Mouse (Mus musculus): ENCODE results near the gene Olfr569. TPM values are rescaled to one million over a fixed set of nuclear protein-coding genes. Genes with fewer than 3 reads are reported as not detected.

Gene Olfr569
- not detected for polyA plus RNA-seq (2014; fragmentation: Illumina TruSeq; extraction: RNeasy Lipid Tissue Mini Kit (QIAGEN cat#74804); ENCODE audit: low read depth, low replicate concordance)

GRCm38 (mm10) chr7:102890782-102891181 is at the start of gene Olfr569:
Gene Olfr569, minus strand, starts transcription at chr7:102890882.

DNA sequence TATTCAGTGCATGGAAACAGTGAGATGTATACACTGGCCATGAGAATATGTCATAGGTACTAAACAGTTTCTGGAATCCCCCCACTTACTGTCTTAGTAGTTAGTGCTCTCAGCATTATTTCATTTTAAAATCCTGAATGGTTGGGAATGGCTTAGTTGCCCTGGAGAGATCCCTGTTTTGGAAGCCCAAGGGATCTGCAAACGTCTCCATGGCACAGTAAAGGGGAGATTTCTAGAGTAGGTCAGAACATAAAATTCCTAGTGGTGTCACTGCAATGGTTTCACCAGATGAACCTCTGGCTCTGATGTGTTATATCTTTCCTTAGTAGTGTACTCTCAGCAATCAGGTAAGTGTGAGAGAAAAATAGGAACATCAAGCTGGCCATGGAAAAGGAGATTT is 33.4 kb upstream of the Olfr569 start, which contains the start of gene Olfr572:
TSS of gene Olfr572 (plus strand) at position 301 of the 400 bp plus-strand sequence.

GRCm38 (mm10) chr7:102917032-102917875 is 26.6 kb upstream of the Olfr569 start, which contains the start of gene Olfr571:
Gene Olfr571, minus strand, starts transcription at chr7:102917536.

DNA sequence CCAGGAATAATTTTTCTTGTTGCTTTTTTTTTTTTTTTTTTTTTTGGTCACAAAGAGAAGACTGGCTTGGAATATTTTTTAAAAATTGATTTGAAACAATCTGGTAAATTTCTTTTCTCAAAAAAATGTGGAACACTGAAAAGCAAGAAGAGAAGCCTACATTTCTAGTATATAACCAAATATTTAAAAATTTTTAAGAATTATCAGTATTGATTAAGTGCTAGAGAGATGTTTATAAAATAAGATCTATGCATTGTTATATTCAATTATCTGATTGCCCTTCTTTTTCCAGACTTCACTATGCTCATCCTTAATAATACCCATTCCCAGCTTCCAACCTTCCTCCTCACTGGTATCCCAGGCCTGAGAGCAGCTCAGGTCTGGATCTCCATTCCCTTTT is 13.9 kb downstream of the Olfr569 start, which contains the start of gene Olfr568:
TSS of gene Olfr568 (plus strand) at position 301 of the 400 bp plus-strand sequence.

GRCm38 (mm10) chr7:102858665-102859064 is 32.0 kb downstream of the Olfr569 start, which contains the start of gene Olfr566:
Gene Olfr566, minus strand, starts transcription at chr7:102858765.

Other genes with a start within 250 kb of the Olfr569 start
- not detected for gene Olfr555, start 232.1 kb downstream of the Olfr569 start, polyA plus RNA-seq (2014; fragmentation: Illumina TruSeq; extraction: RNeasy Lipid Tissue Mini Kit (QIAGEN cat#74804); ENCODE audit: low read depth, low replicate concordance)
- not detected for gene Olfr556, start 226.0 kb downstream of the Olfr569 start, polyA plus RNA-seq (2014; fragmentation: Illumina TruSeq; extraction: RNeasy Lipid Tissue Mini Kit (QIAGEN cat#74804); ENCODE audit: low read depth, low replicate concordance)
- gene Trim68, start 203.6 kb downstream of the Olfr569 start, polyA plus RNA-seq (2014; fragmentation: Illumina TruSeq; extraction: RNeasy Lipid Tissue Mini Kit (QIAGEN cat#74804); ENCODE audit: low read depth, low replicate concordance), result 5.0 TPM
- gene Olfr557, start 195.0 kb downstream of the Olfr569 start, polyA plus RNA-seq (2014; fragmentation: Illumina TruSeq; extraction: RNeasy Lipid Tissue Mini Kit (QIAGEN cat#74804); ENCODE audit: low read depth, low replicate concordance), result not detected
- gene Olfr558, start 188.7 kb downstream of the Olfr569 start, polyA plus RNA-seq (2014; fragmentation: Illumina TruSeq; extraction: RNeasy Lipid Tissue Mini Kit (QIAGEN cat#74804); ENCODE audit: low read depth, low replicate concordance), result 5.7 TPM
- not detected for gene Olfr33, start 171.8 kb downstream of the Olfr569 start, polyA plus RNA-seq (2014; fragmentation: Illumina TruSeq; extraction: RNeasy Lipid Tissue Mini Kit (QIAGEN cat#74804); ENCODE audit: low read depth, low replicate concordance)
- not detected for gene Olfr559, start 163.4 kb downstream of the Olfr569 start, polyA plus RNA-seq (2014; fragmentation: Illumina TruSeq; extraction: RNeasy Lipid Tissue Mini Kit (QIAGEN cat#74804); ENCODE audit: low read depth, low replicate concordance)
- not detected for gene Olfr560, start 131.5 kb downstream of the Olfr569 start, polyA plus RNA-seq (2014; fragmentation: Illumina TruSeq; extraction: RNeasy Lipid Tissue Mini Kit (QIAGEN cat#74804); ENCODE audit: low read depth, low replicate concordance)
- 0.97 TPM for gene Olfr78, start 131.4 kb downstream of the Olfr569 start, polyA plus RNA-seq (2014; fragmentation: Illumina TruSeq; extraction: RNeasy Lipid Tissue Mini Kit (QIAGEN cat#74804); ENCODE audit: low read depth, low replicate concordance)
- gene Olfr561, start 119.7 kb downstream of the Olfr569 start, polyA plus RNA-seq (2014; fragmentation: Illumina TruSeq; extraction: RNeasy Lipid Tissue Mini Kit (QIAGEN cat#74804); ENCODE audit: low read depth, low replicate concordance), result not detected
- gene Olfr564, start 87.4 kb downstream of the Olfr569 start, polyA plus RNA-seq (2014; fragmentation: Illumina TruSeq; extraction: RNeasy Lipid Tissue Mini Kit (QIAGEN cat#74804); ENCODE audit: low read depth, low replicate concordance), result not detected
- gene Olfr566, start 32.1 kb downstream of the Olfr569 start, polyA plus RNA-seq (2014; fragmentation: Illumina TruSeq; extraction: RNeasy Lipid Tissue Mini Kit (QIAGEN cat#74804); ENCODE audit: low read depth, low replicate concordance), result not detected
- gene Olfr568, start 13.8 kb downstream of the Olfr569 start, polyA plus RNA-seq (2014; fragmentation: Illumina TruSeq; extraction: RNeasy Lipid Tissue Mini Kit (QIAGEN cat#74804); ENCODE audit: low read depth, low replicate concordance), result not detected
- gene Olfr570, start 3.7 kb upstream of the Olfr569 start, polyA plus RNA-seq (2014; fragmentation: Illumina TruSeq; extraction: RNeasy Lipid Tissue Mini Kit (QIAGEN cat#74804); ENCODE audit: low read depth, low replicate concordance), result not detected
- not detected for gene Olfr571, start 26.7 kb upstream of the Olfr569 start, polyA plus RNA-seq (2014; fragmentation: Illumina TruSeq; extraction: RNeasy Lipid Tissue Mini Kit (QIAGEN cat#74804); ENCODE audit: low read depth, low replicate concordance)
- not detected for gene Olfr572, start 33.5 kb upstream of the Olfr569 start, polyA plus RNA-seq (2014; fragmentation: Illumina TruSeq; extraction: RNeasy Lipid Tissue Mini Kit (QIAGEN cat#74804); ENCODE audit: low read depth, low replicate concordance)
- gene Olfr573-ps1, start 51.7 kb upstream of the Olfr569 start, polyA plus RNA-seq (2014; fragmentation: Illumina TruSeq; extraction: RNeasy Lipid Tissue Mini Kit (QIAGEN cat#74804); ENCODE audit: low read depth, low replicate concordance), result not detected
- not detected for gene Olfr574, start 57.6 kb upstream of the Olfr569 start, polyA plus RNA-seq (2014; fragmentation: Illumina TruSeq; extraction: RNeasy Lipid Tissue Mini Kit (QIAGEN cat#74804); ENCODE audit: low read depth, low replicate concordance)
- not detected for gene Olfr575, start 67.9 kb upstream of the Olfr569 start, polyA plus RNA-seq (2014; fragmentation: Illumina TruSeq; extraction: RNeasy Lipid Tissue Mini Kit (QIAGEN cat#74804); ENCODE audit: low read depth, low replicate concordance)
- gene Olfr576, start 71.8 kb upstream of the Olfr569 start, polyA plus RNA-seq (2014; fragmentation: Illumina TruSeq; extraction: RNeasy Lipid Tissue Mini Kit (QIAGEN cat#74804); ENCODE audit: low read depth, low replicate concordance), result not detected
- not detected for gene Olfr577, start 85.1 kb upstream of the Olfr569 start, polyA plus RNA-seq (2014; fragmentation: Illumina TruSeq; extraction: RNeasy Lipid Tissue Mini Kit (QIAGEN cat#74804); ENCODE audit: low read depth, low replicate concordance)
- not detected for gene Olfr578, start 98.4 kb upstream of the Olfr569 start, polyA plus RNA-seq (2014; fragmentation: Illumina TruSeq; extraction: RNeasy Lipid Tissue Mini Kit (QIAGEN cat#74804); ENCODE audit: low read depth, low replicate concordance)
- not detected for gene Olfr582, start 147.1 kb upstream of the Olfr569 start, polyA plus RNA-seq (2014; fragmentation: Illumina TruSeq; extraction: RNeasy Lipid Tissue Mini Kit (QIAGEN cat#74804); ENCODE audit: low read depth, low replicate concordance)
- not detected for gene Olfr583, start 160.4 kb upstream of the Olfr569 start, polyA plus RNA-seq (2014; fragmentation: Illumina TruSeq; extraction: RNeasy Lipid Tissue Mini Kit (QIAGEN cat#74804); ENCODE audit: low read depth, low replicate concordance)
- not detected for gene Olfr584, start 191.0 kb upstream of the Olfr569 start, polyA plus RNA-seq (2014; fragmentation: Illumina TruSeq; extraction: RNeasy Lipid Tissue Mini Kit (QIAGEN cat#74804); ENCODE audit: low read depth, low replicate concordance)
- gene Olfr585, start 206.8 kb upstream of the Olfr569 start, polyA plus RNA-seq (2014; fragmentation: Illumina TruSeq; extraction: RNeasy Lipid Tissue Mini Kit (QIAGEN cat#74804); ENCODE audit: low read depth, low replicate concordance), result not detected
- not detected for gene Olfr586, start 234.8 kb upstream of the Olfr569 start, polyA plus RNA-seq (2014; fragmentation: Illumina TruSeq; extraction: RNeasy Lipid Tissue Mini Kit (QIAGEN cat#74804); ENCODE audit: low read depth, low replicate concordance)
- gene Olfr588-ps1, start 250.0 kb upstream of the Olfr569 start, polyA plus RNA-seq (2014; fragmentation: Illumina TruSeq; extraction: RNeasy Lipid Tissue Mini Kit (QIAGEN cat#74804); ENCODE audit: low read depth, low replicate concordance), result not detected